Mouse (Mus musculus): ENCODE data around the gene Olfr498.

GRCm38 (mm10) chr7:108420121-108420520 lies 45.0 kb upstream of the Olfr498 start, which contains the start of gene Olfr497:
- TF ChIP-seq CTCF (IDR thresholded peaks at IDR 0.05; ENCODE audit: low read depth, low read length) (no peak), POLR2A (IDR thresholded peaks at IDR 0.05; ENCODE audit: extremely low read depth, insufficient read depth, low read length) (no peak)
